In genomic region chr2:127247592-127248333, GRCm38 (mm10) we compare ENCODE assay signal across 8 mouse cellular contexts. TPM values are rescaled to one million over a fixed set of nuclear protein-coding genes. Genes with fewer than 3 reads are reported as not detected.
DNase-seq lines count a peak whose midpoint lies in the region; ATAC-seq and TF ChIP-seq lines count a peak whose summit lies in the region.

Gene Ciao1 (minus strand): TSS chr2:127247816.
Gene Tmem127 (plus strand): TSS chr2:127247908.

- H3K4me2 ChIP-seq in heart, embryonic 11.5 days, result peak within 1 kb of the TSS; percentile 78
- peak within 1 kb of the TSS; percentile 86 for H3K4me2 ChIP-seq in kidney, embryonic 16.5 days (replicated peaks; ENCODE audit: low read depth, low read length)
- peak within 1 kb of the TSS; percentile 97 for H3K4me2 ChIP-seq in myocyte (ENCODE audit: low read depth)

- H3K79me2 ChIP-seq in C2C12 (ENCODE audit: control insufficient read depth, insufficient read depth) (peaks cover 60% of the 10 kb centered on the region), myocyte (ENCODE audit: control insufficient read depth, insufficient read depth) (peaks cover 23% of the 10 kb centered on the region)
- peaks cover 21% of the 10 kb centered on the region for H3K79me2 ChIP-seq in liver, adult 2 months (ENCODE audit: control insufficient read depth, insufficient read depth, low read length)

- peak within 1 kb of the TSS; percentile 64 for H3K27ac ChIP-seq in heart, embryonic 11.5 days (ENCODE audit: low read depth, low read length)
- peak within 1 kb of the TSS; percentile 80 for H3K27ac ChIP-seq in kidney, embryonic 16.5 days (ENCODE audit: low read length)
- H3K27ac ChIP-seq in liver, adult 2 months (replicated peaks; ENCODE audit: insufficient read depth, low read depth, low read length), result peak within 1 kb of the TSS; percentile 39

- H3K36me3 ChIP-seq in C2C12 (ENCODE audit: control insufficient read depth, insufficient read depth), result peaks cover 17% of the 10 kb centered on the region
- peaks cover 71% of the 10 kb centered on the region for H3K36me3 ChIP-seq in erythroblast, embryonic 14.5 days (ENCODE audit: control insufficient read depth)
- peaks cover 18% of the 10 kb centered on the region for H3K36me3 ChIP-seq in heart, embryonic 11.5 days (ENCODE audit: control insufficient read depth, insufficient read depth, low read length)
- peaks cover 25% of the 10 kb centered on the region for H3K36me3 ChIP-seq in kidney, embryonic 16.5 days (ENCODE audit: insufficient read depth, low read length)
- H3K36me3 ChIP-seq in liver, adult 2 months (ENCODE audit: control insufficient read depth, insufficient read depth, low read length), result peaks cover 19% of the 10 kb centered on the region
- peaks cover 6% of the 10 kb centered on the region for H3K36me3 ChIP-seq in myocyte (ENCODE audit: control insufficient read depth, insufficient read depth)
- H3K36me3 ChIP-seq in splenic B cell, adult 2 months (ENCODE audit: control insufficient read depth, insufficient read depth, low read length, poor library complexity, severe bottlenecking), result peaks cover 15% of the 10 kb centered on the region

- H3K4me3 ChIP-seq in C2C12 (ENCODE audit: insufficient read depth, poor library complexity, severe bottlenecking), result peak within 1 kb of the TSS; percentile 96
- H3K4me3 ChIP-seq in erythroblast, embryonic 14.5 days (replicated peaks), result peak within 1 kb of the TSS; percentile 79
- H3K4me3 ChIP-seq in heart, embryonic 11.5 days (ENCODE audit: low read depth, low read length), result peak within 1 kb of the TSS; percentile 92
- H3K4me3 ChIP-seq in kidney, embryonic 16.5 days (ENCODE audit: low read length), result peak within 1 kb of the TSS; percentile 95
- peak within 1 kb of the TSS; percentile 85 for H3K4me3 ChIP-seq in liver, adult 2 months (ENCODE audit: insufficient read depth, low read depth, low read length)
- peak within 1 kb of the TSS; percentile 97 for H3K4me3 ChIP-seq in myocyte

- H3K9me3 ChIP-seq in erythroblast, embryonic 14.5 days (ENCODE audit: control insufficient read depth, low read length), result no peaks in the 10 kb centered on the region
- no peaks in the 10 kb centered on the region for H3K9me3 ChIP-seq in heart, embryonic 11.5 days (replicated peaks; ENCODE audit: control insufficient read depth, low read length)
- no peaks in the 10 kb centered on the region for H3K9me3 ChIP-seq in kidney, embryonic 16.5 days (ENCODE audit: low read length)

- DNase-seq in brain, embryonic 14.5 days (ENCODE audit: low read depth), result peak; percentile 100
- peak; percentile 98 for DNase-seq in liver, adult 2 months (ENCODE audit: extremely low read depth, low read depth, low spot score)
- DNase-seq in splenic B cell, adult 2 months (ENCODE audit: low read depth, low spot score), result peak; percentile 99

- peaks cover 60% of the 10 kb centered on the region for H3K4me1 ChIP-seq in erythroblast, embryonic 14.5 days (ENCODE audit: control insufficient read depth)
- peaks cover 26% of the 10 kb centered on the region for H3K4me1 ChIP-seq in heart, embryonic 11.5 days (ENCODE audit: control insufficient read depth, insufficient read depth, low read length)
- H3K4me1 ChIP-seq in kidney, embryonic 16.5 days (ENCODE audit: insufficient read depth, low read length), result peaks cover 29% of the 10 kb centered on the region
- H3K4me1 ChIP-seq in liver, adult 2 months (ENCODE audit: control insufficient read depth, insufficient read depth, low read length), result peaks cover 12% of the 10 kb centered on the region

- no peaks in the 10 kb centered on the region for H3K27me3 ChIP-seq in C2C12 (ENCODE audit: control insufficient read depth, insufficient read depth, insufficient read length)
- no peaks in the 10 kb centered on the region for H3K27me3 ChIP-seq in erythroblast, embryonic 14.5 days (ENCODE audit: control insufficient read depth)
- H3K27me3 ChIP-seq in heart, embryonic 11.5 days (ENCODE audit: control insufficient read depth, insufficient read depth, low read length), result no peaks in the 10 kb centered on the region
- H3K27me3 ChIP-seq in kidney, embryonic 16.5 days (ENCODE audit: insufficient read depth, low read length), result no peaks in the 10 kb centered on the region
- no peaks in the 10 kb centered on the region for H3K27me3 ChIP-seq in liver, adult 2 months (ENCODE audit: control insufficient read depth, insufficient read depth, low read length)
- no peaks in the 10 kb centered on the region for H3K27me3 ChIP-seq in myocyte (ENCODE audit: control insufficient read depth, insufficient read depth, insufficient read length)
- no peaks in the 10 kb centered on the region for H3K27me3 ChIP-seq in splenic B cell, adult 2 months (ENCODE audit: control insufficient read depth, insufficient read depth, low read length, poor library complexity, severe bottlenecking)

- WGBS in heart, embryonic 11.5 days (ENCODE audit: insufficient replicate concordance), result 1% methylated on average over 53 of the region's 53 CpGs
- 0% methylated on average over 52 of the region's 53 CpGs for WGBS in kidney, embryonic 16.5 days
- under 1% methylated on average over 53 of the region's 53 CpGs for WGBS in liver, adult 2 months

- H3K79me3 ChIP-seq in C2C12 (ENCODE audit: low read depth), result peaks cover 14% of the 10 kb centered on the region

- peak; percentile 34; the same call in 1 of the 2 replicates for TF ChIP-seq POLR2A in brain, embryonic 14.5 days (IDR thresholded peaks at IDR 0.05; ENCODE audit: borderline replicate concordance, extremely low read depth, insufficient read depth, insufficient read length, poor library complexity, severe bottlenecking)
- peak; percentile 67 for TF ChIP-seq POLR2A in liver, adult 2 months (IDR thresholded peaks at IDR 0.05; ENCODE audit: extremely low read depth, insufficient read depth, low read length)
- TF ChIP-seq POLR2A in myocyte (IDR thresholded peaks at IDR 0.05; ENCODE audit: insufficient read length, low read depth), result peak; percentile 77

- no peak for TF ChIP-seq CTCF in C2C12 (IDR thresholded peaks at IDR 0.05; ENCODE audit: control insufficient read depth, insufficient read depth, insufficient read length)
- TF ChIP-seq CTCF in brain, embryonic 14.5 days (IDR thresholded peaks at IDR 0.05; ENCODE audit: borderline replicate concordance, extremely low read depth, insufficient read depth, insufficient read length), result no peak
- TF ChIP-seq CTCF in liver, adult 2 months (IDR thresholded peaks at IDR 0.05; ENCODE audit: low read depth, low read length), result no peak

- H3K9ac ChIP-seq in heart, embryonic 11.5 days (ENCODE audit: low read depth, low read length), result peak within 1 kb of the TSS; percentile 87
- H3K9ac ChIP-seq in kidney, embryonic 16.5 days (replicated peaks; ENCODE audit: low read length), result peak within 1 kb of the TSS; percentile 88
- peak within 1 kb of the TSS; percentile 83 for H3K9ac ChIP-seq in liver, adult 2 months (ENCODE audit: low read depth, low read length)

- peak within 1 kb of the TSS; percentile 75 for H3ac ChIP-seq in C2C12 (ENCODE audit: control insufficient read depth, insufficient read length, low read depth)
- H3ac ChIP-seq in myocyte (ENCODE audit: control insufficient read depth, insufficient read length), result peak within 1 kb of the TSS; percentile 48

- peak; percentile 97 for ATAC-seq in heart, embryonic 11.5 days (replicated peaks; ENCODE audit: insufficient number of reproducible peaks, low FRiP score, low TSS enrichment)
- ATAC-seq in kidney, embryonic 16.5 days (ENCODE audit: low FRiP score, low TSS enrichment), result peak; percentile 98

TF ChIP-seq in C2C12, 6 proteins besides CTCF, POLR2A, EP300 and RAD21:
- no peak for TF ChIP-seq CEBPB (IDR thresholded peaks at IDR 0.05; ENCODE audit: low read depth)
- no peak for TF ChIP-seq MYOD1 (IDR thresholded peaks at IDR 0.05; ENCODE audit: control insufficient read depth, insufficient read length, low read depth)
- peak; percentile 59 for TF ChIP-seq MAX (IDR thresholded peaks at IDR 0.05)
- no peak for TF ChIP-seq FOSL1 (IDR thresholded peaks at IDR 0.05; ENCODE audit: insufficient read depth, low read length, poor library complexity, severe bottlenecking)
- peak; percentile 77 for TF ChIP-seq USF1 (IDR thresholded peaks at IDR 0.05; ENCODE audit: low read depth)
- TF ChIP-seq MYOG (IDR thresholded peaks at IDR 0.05; ENCODE audit: control insufficient read depth, extremely low read depth, insufficient read length), result no peak
TF ChIP-seq in C2C12: peak in this region for 2.

TF ChIP-seq in myocyte, 11 proteins besides CTCF, POLR2A, EP300 and RAD21 (continues in another document):
- peak; percentile 85 for TF ChIP-seq POLR2AphosphoS2 (IDR thresholded peaks at IDR 0.05; ENCODE audit: insufficient read length, low read depth)
- peak; percentile 71 for TF ChIP-seq SRF (IDR thresholded peaks at IDR 0.05; ENCODE audit: control insufficient read depth, insufficient read length, low read depth)
- TF ChIP-seq TCF3 (IDR thresholded peaks at IDR 0.05; ENCODE audit: insufficient read length, low read depth), result no peak
- no peak for TF ChIP-seq TCF12 (IDR thresholded peaks at IDR 0.05; ENCODE audit: insufficient read depth, poor library complexity, severe bottlenecking)
- peak; percentile 75 for TF ChIP-seq USF1 (IDR thresholded peaks at IDR 0.05; ENCODE audit: low read depth)
- TF ChIP-seq REST (IDR thresholded peaks at IDR 0.05; ENCODE audit: insufficient read depth, insufficient read length), result no peak
- peak in 1 of 3 experiments; percentile 16 for TF ChIP-seq MYOG (IDR thresholded peaks at IDR 0.05; ENCODE audit: control insufficient read depth in 1 of 3, insufficient read depth in 1 of 3, insufficient read length in 2 of 3, low read depth in 2 of 3)
- TF ChIP-seq CEBPB (IDR thresholded peaks at IDR 0.05; ENCODE audit: insufficient read depth, poor library complexity, severe bottlenecking), result no peak

RNA-seq across cellular contexts. Expression of gene Ciao1, which starts in this region (rescaled TPM):
- 44.4 TPM for polyA plus RNA-seq in C2C12 (2012; fragmentation: generic; extraction: Trizol)
- polyA plus RNA-seq in brain, embryonic 14.5 days (2012; rRNA removed), result 58.0 and 69.0 TPM in 2 replicates
- polyA plus RNA-seq in erythroblast, embryonic 14.5 days (2012), result 2.2 and 3.3 TPM in 2 replicates
- polyA plus RNA-seq in heart, embryonic 11.5 days (2014; fragmentation: Nextera tagmentation; extraction: Ambion mirVana), result 52.8 and 53.7 TPM in 2 replicates
- polyA plus RNA-seq in kidney, embryonic 16.5 days (2015; fragmentation: Nextera tagmentation; extraction: Ambion mirVana), result 74.2 and 81.7 TPM in 2 replicates
- 44.9 and 50.9 TPM in 2 replicates for total RNA-seq in liver, adult 2 months (2014; rRNA removed)
- polyA plus RNA-seq in liver, adult 2 months (2012; rRNA removed), result 60.5 and 62.7 TPM in 2 replicates
- polyA plus RNA-seq in myocyte (2012; fragmentation: generic; extraction: Trizol), result 53.9 TPM

RNA-seq across cellular contexts. Expression of gene Tmem127, which starts in this region (rescaled TPM):
- 16.8 TPM for polyA plus RNA-seq in C2C12 (2012; fragmentation: generic; extraction: Trizol)
- 57.2 and 73.6 TPM in 2 replicates for polyA plus RNA-seq in brain, embryonic 14.5 days (2012; rRNA removed)
- 1.6 and 1.9 TPM in 2 replicates for polyA plus RNA-seq in erythroblast, embryonic 14.5 days (2012)
- 13.7 and 18.6 TPM in 2 replicates for polyA plus RNA-seq in heart, embryonic 11.5 days (2014; fragmentation: Nextera tagmentation; extraction: Ambion mirVana)
- polyA plus RNA-seq in kidney, embryonic 16.5 days (2015; fragmentation: Nextera tagmentation; extraction: Ambion mirVana), result 29.0 and 29.5 TPM in 2 replicates
- total RNA-seq in liver, adult 2 months (2014; rRNA removed), result 16.6 and 18.5 TPM in 2 replicates
- 45.8 and 50.5 TPM in 2 replicates for polyA plus RNA-seq in liver, adult 2 months (2012; rRNA removed)
- 23.0 TPM for polyA plus RNA-seq in myocyte (2012; fragmentation: generic; extraction: Trizol)

Comparison
In these comparisons a context has a peak if more than half of its experiments do, and no peak if none do; other contexts are left out.
1. Peak in every context shown above with its lines: DNase-seq, ATAC-seq, H3K4me3 ChIP-seq and H3K27ac ChIP-seq.
2. RNA of gene Ciao1 (polyA plus RNA-seq): 74.2 to 81.7 TPM in kidney, embryonic 16.5 days, 60.5 to 62.7 TPM in liver, adult 2 months, 58.0 to 69.0 TPM in brain, embryonic 14.5 days, 53.9 TPM in myocyte (single experiment), 52.8 to 53.7 TPM in heart, embryonic 11.5 days and 44.4 TPM in C2C12 (single experiment); 2.2 to 3.3 TPM in erythroblast, embryonic 14.5 days; every median in the first group is over 10 times any median in the second.